In the genomic region with DNA sequence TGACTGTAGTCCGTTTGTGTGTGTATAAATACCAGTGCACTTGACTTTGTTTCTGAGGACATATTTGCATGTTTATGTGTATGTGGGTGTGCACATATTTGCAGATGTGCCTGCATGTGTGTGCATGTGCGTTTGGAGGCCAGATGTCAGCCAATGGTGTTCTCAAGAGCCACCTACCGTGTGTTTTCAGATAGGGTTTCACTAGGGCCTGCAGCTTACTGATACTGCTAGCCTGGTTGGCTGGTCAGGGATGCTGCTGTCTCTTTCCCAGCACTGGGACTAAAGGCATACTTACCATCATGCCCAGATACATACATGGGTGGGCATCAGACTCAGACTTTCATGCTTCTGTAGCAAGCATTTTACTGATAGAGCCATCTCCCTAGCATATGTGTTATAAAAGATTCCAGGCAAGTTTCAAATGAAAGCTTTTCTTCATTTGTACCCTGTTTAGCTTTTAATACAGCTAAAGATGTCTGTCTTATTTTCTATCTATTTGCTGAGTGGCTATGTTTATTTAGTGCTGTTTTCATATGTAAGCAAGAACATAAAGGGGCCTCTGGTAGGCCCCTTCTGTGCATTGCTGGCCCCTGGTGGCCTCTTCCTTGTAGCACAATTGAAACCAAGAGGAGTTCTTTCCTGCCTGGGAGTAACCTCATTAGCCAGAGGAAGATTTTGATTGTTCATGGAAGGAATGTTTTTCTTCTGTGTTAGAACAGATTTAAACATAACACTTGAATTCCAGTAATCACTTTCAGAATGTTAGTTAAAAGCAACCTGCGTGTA, we compare ENCODE assay signal across 11 mouse cellular contexts. TPM values are rescaled to one million over a fixed set of nuclear protein-coding genes. Genes with fewer than 3 reads are reported as not detected.
A peak's percentile ranks its signal among the peaks of the same experiment; 100 is the strongest.
DNase-seq lines count a peak whose midpoint lies in the region; ATAC-seq and TF ChIP-seq lines count a peak whose summit lies in the region.
"Had no signal": no experiment of that assay in that cellular context is flagged by ENCODE, and none has a peak within 500 bp of the region (broad histone marks: within the 10 kb centered on the region; RNA-seq: fewer than 3 reads in every experiment).

No protein-coding gene starts in this region.

- no peaks in the 10 kb centered on the region for H3K27me3 ChIP-seq in heart, postnatal 0 days (ENCODE audit: control insufficient read depth, insufficient read depth, low read length)
- H3K27me3 ChIP-seq in heart, embryonic 10.5 days (ENCODE audit: insufficient read depth, poor library complexity, severe bottlenecking): no peaks in the 10 kb centered on the region
- H3K27me3 ChIP-seq in liver, postnatal 0 days (ENCODE audit: insufficient read depth, low read length): no peaks in the 10 kb centered on the region
- H3K27me3 ChIP-seq: forebrain, embryonic 12.5 days; hindbrain, embryonic 15.5 days had no signal

- peaks cover 53% of the 10 kb centered on the region for H3K36me3 ChIP-seq in heart, postnatal 0 days (replicated peaks; ENCODE audit: control insufficient read depth, insufficient read depth, low read length)
- peaks cover 45% of the 10 kb centered on the region for H3K36me3 ChIP-seq in heart, embryonic 10.5 days
- H3K36me3 ChIP-seq in liver, postnatal 0 days (replicated peaks; ENCODE audit: insufficient read depth, low read length): peaks cover 36% of the 10 kb centered on the region

- H3K27ac ChIP-seq in heart, postnatal 0 days (ENCODE audit: low read depth): no peak overlapping the region
- no peak overlapping the region for H3K27ac ChIP-seq in heart, embryonic 10.5 days
- H3K27ac ChIP-seq in liver, postnatal 0 days (ENCODE audit: low read depth): no peak overlapping the region
- H3K27ac ChIP-seq: forebrain, embryonic 12.5 days; hindbrain, embryonic 15.5 days had no signal

- H3K9me3 ChIP-seq in heart, postnatal 0 days (replicated peaks; ENCODE audit: control insufficient read depth, low read length): no peaks in the 10 kb centered on the region
- no peaks in the 10 kb centered on the region for H3K9me3 ChIP-seq in heart, embryonic 10.5 days
- no peaks in the 10 kb centered on the region for H3K9me3 ChIP-seq in liver, postnatal 0 days (ENCODE audit: low read length)
- H3K9me3 ChIP-seq: forebrain, embryonic 12.5 days; hindbrain, embryonic 15.5 days had no signal

- TF ChIP-seq EP300 in heart, postnatal 0 days (IDR thresholded peaks at IDR 0.05; ENCODE audit: low read depth): no peak
- TF ChIP-seq EP300 in liver, postnatal 0 days (IDR thresholded peaks at IDR 0.05; ENCODE audit: low read depth): peak; percentile 59; the same call in 1 of the 2 replicates

- peak; percentile 44 for TF ChIP-seq CTCF in heart, postnatal 0 days (IDR thresholded peaks at IDR 0.05; ENCODE audit: low read depth)
- peak; percentile 47 for TF ChIP-seq CTCF in liver, postnatal 0 days (IDR thresholded peaks at IDR 0.05; ENCODE audit: low read depth)

- H3K9ac ChIP-seq in heart, postnatal 0 days (replicated peaks; ENCODE audit: low read depth, low read length): no peak overlapping the region
- no peak overlapping the region for H3K9ac ChIP-seq in liver, postnatal 0 days (replicated peaks)
- H3K9ac ChIP-seq: forebrain, embryonic 12.5 days; hindbrain, embryonic 15.5 days had no signal

- H3K4me2 ChIP-seq in heart, postnatal 0 days (ENCODE audit: low read depth, low read length): no peak overlapping the region
- H3K4me2 ChIP-seq in liver, postnatal 0 days (ENCODE audit: low read depth, low read length): no peak overlapping the region
- H3K4me2 ChIP-seq: forebrain, embryonic 12.5 days; hindbrain, embryonic 15.5 days had no signal

- no peak overlapping the region for H3K4me3 ChIP-seq in heart, postnatal 0 days (ENCODE audit: low read depth, low read length)
- H3K4me3 ChIP-seq in heart, embryonic 10.5 days: no peak overlapping the region
- no peak overlapping the region for H3K4me3 ChIP-seq in liver, postnatal 0 days (ENCODE audit: low read depth, low read length)
- H3K4me3 ChIP-seq: forebrain, embryonic 12.5 days; hindbrain, embryonic 15.5 days had no signal

- no peaks in the 10 kb centered on the region for H3K4me1 ChIP-seq in heart, postnatal 0 days (ENCODE audit: control insufficient read depth, insufficient read depth)
- H3K4me1 ChIP-seq in heart, embryonic 10.5 days: 0 out of 2 replicates have a peak, but pooled peaks cover under 1% of the 10 kb centered on the region
- peaks cover 6% of the 10 kb centered on the region; the same call in 1 of the 2 replicates for H3K4me1 ChIP-seq in liver, postnatal 0 days (ENCODE audit: insufficient read depth)
- H3K4me1 ChIP-seq: forebrain, embryonic 12.5 days; hindbrain, embryonic 15.5 days had no signal

- DNase-seq in heart, postnatal 0 days (ENCODE audit: low spot score): peak; percentile 11
- DNase-seq in heart, embryonic 10.5 days (ENCODE audit: low spot score): no peak
- DNase-seq in 3T3-L1 (ENCODE audit: low read depth, low spot score): peak; percentile 28
- peak; percentile 16 for DNase-seq in brain, adult 2 months (ENCODE audit: low read depth, low spot score)
- no peak for DNase-seq in liver, postnatal 0 days
- DNase-seq in cerebellum, postnatal 25 days: no peak
- DNase-seq in urinary bladder, postnatal 36 days (ENCODE audit: low spot score in 2 of 2): no peak
- no peak for DNase-seq in heart, adult 8-10 months (ENCODE audit: low spot score)
- DNase-seq: left cerebral cortex, postnatal 4 days had no signal

- WGBS in heart, postnatal 0 days: 81% methylated on average over 4 of the region's 4 CpGs
- WGBS in heart, embryonic 10.5 days: 83% methylated on average over 4 of the region's 4 CpGs
- WGBS in liver, postnatal 0 days (ENCODE audit: insufficient replicate concordance): 68% methylated on average over 4 of the region's 4 CpGs

- no peak for ATAC-seq in heart, postnatal 0 days (ENCODE audit: insufficient read depth, low read depth)
- ATAC-seq in liver, postnatal 0 days: peak; percentile 87

RNA-seq across cellular contexts. Expression of gene Cybrd1, which starts 26.9 kb away (rescaled TPM):
- 2.2 and 2.6 TPM in 2 replicates for total RNA-seq in heart, postnatal 0 days (2014; rRNA removed; ENCODE audit: low replicate concordance)
- 0.56 and 0.60 TPM in 2 replicates for polyA plus RNA-seq in heart, postnatal 0 days (2015; fragmentation: Nextera tagmentation; extraction: Ambion mirVana)
- 1.2 and 1.9 TPM in 2 replicates for polyA plus RNA-seq in heart, embryonic 10.5 days (2016; fragmentation: Nextera tagmentation; extraction: Ambion mirVana)
- 0.20 and 0.22 TPM in 2 replicates for polyA plus RNA-seq in liver, postnatal 0 days (2015; fragmentation: Nextera tagmentation; extraction: Ambion mirVana)
- 1 to 10 TPM; 1.4 to 3.9 (median 1.6) TPM for total RNA-seq in heart, adult 8-10 months (2022)

RNA-seq across cellular contexts. Expression of gene Mettl8, which starts 35.5 kb away (rescaled TPM):
- total RNA-seq in heart, postnatal 0 days (2014; rRNA removed; ENCODE audit: low replicate concordance): 1.2 and 11.0 TPM in 2 replicates
- polyA plus RNA-seq in heart, postnatal 0 days (2015; fragmentation: Nextera tagmentation; extraction: Ambion mirVana): 5.0 and 5.7 TPM in 2 replicates
- 14.6 and 15.7 TPM in 2 replicates for polyA plus RNA-seq in heart, embryonic 10.5 days (2016; fragmentation: Nextera tagmentation; extraction: Ambion mirVana)
- 3.8 and 4.0 TPM in 2 replicates for polyA plus RNA-seq in liver, postnatal 0 days (2015; fragmentation: Nextera tagmentation; extraction: Ambion mirVana)
- total RNA-seq in heart, adult 8-10 months (2022): 1 to 10 TPM; 4.0 to 6.1 (median 5.8) TPM

RNA-seq across cellular contexts. Expression of gene Dcaf17, which starts 35.7 kb away (rescaled TPM):
- total RNA-seq in heart, postnatal 0 days (2014; rRNA removed; ENCODE audit: low replicate concordance): 7.7 and 7.9 TPM in 2 replicates
- 12.3 and 13.6 TPM in 2 replicates for polyA plus RNA-seq in heart, postnatal 0 days (2015; fragmentation: Nextera tagmentation; extraction: Ambion mirVana)
- 24.9 and 25.8 TPM in 2 replicates for polyA plus RNA-seq in heart, embryonic 10.5 days (2016; fragmentation: Nextera tagmentation; extraction: Ambion mirVana)
- 10.8 and 11.8 TPM in 2 replicates for polyA plus RNA-seq in liver, postnatal 0 days (2015; fragmentation: Nextera tagmentation; extraction: Ambion mirVana)
- total RNA-seq in heart, adult 8-10 months (2022): 1 to 10 TPM; 3.5 to 5.3 (median 4.3) TPM

Comparison
In these comparisons a context has a peak if more than half of its experiments do, and no peak if none do; other contexts are left out.
1. DNase-seq: peak in heart, postnatal 0 days (single experiment), 3T3-L1 (single experiment) and brain, adult 2 months (single experiment); none in heart, embryonic 10.5 days (single experiment), liver, postnatal 0 days (single experiment), cerebellum, postnatal 25 days (0 of 2), urinary bladder, postnatal 36 days (0 of 2) and heart, adult 8-10 months (single experiment).